Comparison of ENCODE assay signal across 9 mouse cellular contexts in genomic region chr3:51744339-51744759, GRCm38 (mm10).
DNase-seq lines count a peak whose midpoint lies in the region; ATAC-seq and TF ChIP-seq lines count a peak whose summit lies in the region.
"Had no signal": no experiment of that assay in that cellular context is flagged by ENCODE, and none has a peak within 500 bp of the region (broad histone marks: within the 10 kb centered on the region; RNA-seq: fewer than 3 reads in every experiment).

No protein-coding gene starts in this region.

- H3K36me3 ChIP-seq in heart, embryonic 16.5 days (ENCODE audit: control insufficient read depth, insufficient read depth), result no peaks in the 10 kb centered on the region
- no peaks in the 10 kb centered on the region for H3K36me3 ChIP-seq in heart, adult 2 months (ENCODE audit: control insufficient read depth, insufficient read depth, low read length)

- H3K4me2 ChIP-seq in heart, embryonic 16.5 days (ENCODE audit: low read depth, low read length), result no peak overlapping the region; the same call in 1 of the 2 replicates

- intact Hi-C loops in heart, adult 2 months (cut with DNase I), result no loop called here

- no peak for DNase-seq in heart, adult 2 months
- DNase-seq in CD4-positive, CD25-positive, alpha-beta regulatory T cell, adult 2 months (ENCODE audit: low read depth, low spot score), result peak; percentile 44
- DNase-seq in lung, postnatal 14 days, result peak; percentile 35
- DNase-seq in right cerebral cortex, postnatal 4 days, result no peak
- DNase-seq in adrenal gland, postnatal 4 days (ENCODE audit: low spot score in 2 of 2), result no peak
- DNase-seq in urinary bladder, postnatal 10 days (ENCODE audit: low spot score), result no peak
- DNase-seq: cerebellum, adult 8-10 months had no signal

- no peaks in the 10 kb centered on the region for H3K27me3 ChIP-seq in heart, embryonic 16.5 days (ENCODE audit: control insufficient read depth, insufficient read depth, low read length)
- no peaks in the 10 kb centered on the region for H3K27me3 ChIP-seq in heart, adult 2 months (ENCODE audit: control insufficient read depth, insufficient read depth, low read length)

- TF ChIP-seq POLR2A in heart, adult 2 months (IDR thresholded peaks at IDR 0.05; ENCODE audit: insufficient read depth, low read depth, low read length), result no peak

- TF ChIP-seq CTCF in heart, adult 2 months (IDR thresholded peaks at IDR 0.05), result no peak

- WGBS in heart, embryonic 16.5 days, result 31% methylated on average over 4 of the region's 4 CpGs
- WGBS in heart, adult 2 months, result 52% methylated on average over 4 of the region's 4 CpGs

- H3K27ac ChIP-seq in heart, embryonic 16.5 days (ENCODE audit: low read length), result peak overlapping the region; percentile 54; the same call in 1 of the 2 replicates
- H3K27ac ChIP-seq in heart, adult 2 months, result no peak overlapping the region

- no peaks in the 10 kb centered on the region for H3K9me3 ChIP-seq in heart, embryonic 16.5 days (replicated peaks; ENCODE audit: control insufficient read depth, low read length)

- no peaks in the 10 kb centered on the region for H3K79me2 ChIP-seq in heart, adult 2 months (replicated peaks; ENCODE audit: control insufficient read depth, insufficient read depth, low read length)

- no peak overlapping the region for H3K4me3 ChIP-seq in heart, embryonic 16.5 days (ENCODE audit: low read length)
- H3K4me3 ChIP-seq in heart, adult 2 months, result no peak overlapping the region

- H3K4me1 ChIP-seq in heart, embryonic 16.5 days (ENCODE audit: control insufficient read depth, insufficient read depth, low read length), result peaks cover 30% of the 10 kb centered on the region
- no peaks in the 10 kb centered on the region; the same call in 1 of the 2 replicates for H3K4me1 ChIP-seq in heart, adult 2 months (ENCODE audit: control insufficient read depth, insufficient read depth, low read length)

- no peak for TF ChIP-seq EP300 in heart, adult 2 months (IDR thresholded peaks at IDR 0.05; ENCODE audit: insufficient read depth, low read depth, low read length)

- peak overlapping the region; percentile 9; the same call in 1 of the 2 replicates for H3K9ac ChIP-seq in heart, embryonic 16.5 days (ENCODE audit: low read length)
- H3K9ac ChIP-seq in heart, adult 2 months (ENCODE audit: low read depth, low read length), result no peak overlapping the region

- ATAC-seq in heart, embryonic 16.5 days (replicated peaks; ENCODE audit: extremely low read depth, insufficient read depth, low FRiP score), result peak; percentile 52; the same call in 1 of the 2 replicates
- peak; percentile 90 for ATAC-seq in erythroblast, adult 5-6 weeks (replicated peaks; ENCODE audit: low FRiP score, poor library complexity, severe bottlenecking)

Comparison
In these comparisons a context has a peak if more than half of its experiments do, and no peak if none do; other contexts are left out.
1. DNase-seq: peak in CD4-positive, CD25-positive, alpha-beta regulatory T cell, adult 2 months (single experiment) and lung, postnatal 14 days (single experiment); none in heart, adult 2 months (0 of 2), right cerebral cortex, postnatal 4 days (single experiment), adrenal gland, postnatal 4 days (0 of 2) and urinary bladder, postnatal 10 days (single experiment).